Mouse (Mus musculus): ENCODE measurements around the gene Ppp2r5c. TPM values are rescaled to one million over a fixed set of nuclear protein-coding genes. Genes with fewer than 3 reads are reported as not detected.

Gene Ppp2r5c
- polyA plus RNA-seq (2015; fragmentation: Nextera tagmentation; extraction: Ambion mirVana), result 59.4 and 65.0 TPM in 2 replicates

DNA sequence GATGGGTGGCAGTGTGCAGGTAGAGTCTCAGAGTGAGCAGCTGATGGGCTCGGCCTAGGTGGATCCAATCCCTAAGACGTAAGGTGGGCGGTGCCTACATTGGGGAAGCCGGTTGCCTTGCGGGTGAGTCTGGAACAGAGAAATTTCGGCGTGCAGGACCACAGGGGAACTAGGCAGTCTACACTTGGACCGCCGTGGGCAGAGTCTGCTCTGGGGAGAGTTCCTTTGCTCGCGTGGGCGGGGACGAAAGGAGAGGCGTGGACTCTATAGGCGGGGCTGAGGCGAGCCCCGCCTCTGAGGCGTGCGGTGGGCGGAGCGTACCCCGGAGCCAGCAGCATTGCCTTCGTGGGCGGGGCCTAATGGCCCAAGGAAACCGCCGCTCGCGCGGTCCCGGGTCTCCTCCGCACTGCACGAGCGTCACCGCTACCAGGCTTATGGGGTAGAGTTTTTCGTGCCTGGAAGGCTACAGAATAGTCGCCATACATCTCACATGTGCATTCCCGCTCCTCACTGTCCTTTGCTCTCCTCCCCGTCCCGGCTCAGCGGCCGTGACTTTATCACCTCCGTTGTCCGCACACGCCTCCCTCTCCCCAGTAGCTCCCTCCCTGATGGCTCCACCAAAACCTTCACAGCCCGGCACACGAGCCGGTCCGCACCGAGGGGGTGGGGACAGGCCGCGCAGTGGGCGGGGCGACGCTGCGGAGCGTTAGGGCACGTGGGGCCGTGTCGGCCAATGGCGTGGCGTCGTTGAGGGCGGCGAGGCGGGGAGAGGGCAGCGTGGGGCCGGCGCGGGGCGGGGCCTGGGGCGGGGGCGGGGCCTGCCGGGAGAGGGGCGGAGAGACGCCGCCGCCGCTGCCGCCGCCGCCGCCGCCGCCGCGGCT, at the start of gene Ppp2r5c:
Ppp2r5c (plus strand) TSS at position 831 of the 881 bp plus-strand sequence.
- ATAC-seq (ENCODE audit: low read depth), result peak; percentile 95
- under 1% methylated on average over 85 of the region's 86 CpGs for WGBS (ENCODE audit: insufficient replicate concordance)

DNA sequence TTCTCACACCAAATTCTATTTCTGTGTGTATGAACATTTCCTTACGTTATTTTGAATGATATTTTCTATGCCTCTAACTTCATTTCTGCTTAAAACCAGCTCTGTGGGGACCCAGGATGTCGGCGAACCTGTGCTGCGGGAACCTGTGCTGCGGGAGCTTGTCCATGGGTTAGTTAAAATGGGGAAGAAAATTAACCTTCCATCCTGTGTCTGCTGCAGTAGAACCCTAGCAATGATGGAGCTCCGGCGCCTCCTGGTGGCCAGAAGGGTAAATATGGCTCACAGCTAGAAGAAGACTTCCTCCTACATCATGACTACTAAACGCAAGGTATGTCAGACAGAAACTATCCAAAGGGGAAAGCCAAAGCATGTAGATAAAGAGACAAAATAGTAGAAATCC, 48.6 kb upstream of the Ppp2r5c start:
- Histone ChIP-seq H3K4me2 (ENCODE audit: low read depth, low read length) (no peak overlapping the region), H3K9me3 (replicated peaks; ENCODE audit: control insufficient read depth, low read length) (no peaks in the 10 kb centered on the region), H3K4me1 (ENCODE audit: control insufficient read depth, low read depth, low read length) (no peaks in the 10 kb centered on the region), H3K36me3 (ENCODE audit: control insufficient read depth, insufficient read depth) (no peaks in the 10 kb centered on the region), H3K27me3 (ENCODE audit: control insufficient read depth, insufficient read depth, low read depth, low read length) (no peaks in the 10 kb centered on the region), H3K27ac (ENCODE audit: low read length) (no peak overlapping the region), H3K9ac (ENCODE audit: low read depth, low read length) (no peak overlapping the region), H3K4me3 (ENCODE audit: low read depth, low read length) (no peak overlapping the region)
- no peak for ATAC-seq (ENCODE audit: low read depth)
- 18% methylated on average over 8 of the region's 8 CpGs for WGBS (ENCODE audit: insufficient replicate concordance)

More for the DNA sequence above, at the start of gene Ppp2r5c:
- peak within 1 kb of the TSS; percentile 92 for H3K27ac ChIP-seq (ENCODE audit: low read length)
- H3K27me3 ChIP-seq (ENCODE audit: control insufficient read depth, insufficient read depth, low read depth, low read length), result no peaks in the 10 kb centered on the region; the same call in 1 of the 2 replicates
- H3K36me3 ChIP-seq (ENCODE audit: control insufficient read depth, insufficient read depth), result no peaks in the 10 kb centered on the region
- H3K4me2 ChIP-seq (ENCODE audit: low read depth, low read length), result peak within 1 kb of the TSS; percentile 97
- H3K4me1 ChIP-seq (ENCODE audit: control insufficient read depth, low read depth, low read length), result peaks cover 12% of the 10 kb centered on the region
- H3K4me3 ChIP-seq (ENCODE audit: low read depth, low read length), result peak within 1 kb of the TSS; percentile 84
- H3K9ac ChIP-seq (ENCODE audit: low read depth, low read length), result peak within 1 kb of the TSS; percentile 82
- H3K9me3 ChIP-seq (replicated peaks; ENCODE audit: control insufficient read depth, low read length), result no peaks in the 10 kb centered on the region

DNA sequence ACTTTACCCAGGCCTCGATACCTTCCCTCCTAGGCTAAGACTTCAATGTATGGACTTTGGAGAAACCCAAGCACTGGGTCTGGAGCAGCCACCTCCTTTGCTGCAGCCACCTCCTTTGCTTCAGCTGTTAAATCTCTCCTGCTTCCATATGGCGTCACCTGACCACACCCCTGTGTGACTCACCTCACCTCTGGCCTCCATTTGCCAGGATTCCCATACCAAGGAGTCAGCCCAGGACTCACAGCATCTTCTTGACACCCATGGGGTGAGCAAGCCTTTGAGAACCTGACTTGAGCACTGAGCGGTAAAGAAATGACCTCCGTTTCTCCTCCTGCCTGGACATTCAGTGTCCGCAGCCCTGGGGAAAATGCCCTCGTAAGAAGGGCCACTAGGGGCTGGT, 47.8 kb upstream of the Ppp2r5c start:
- Histone ChIP-seq H3K4me1 (ENCODE audit: control insufficient read depth, low read depth, low read length) (no peaks in the 10 kb centered on the region), H3K4me2 (ENCODE audit: low read depth, low read length) (no peak overlapping the region)
- WGBS (ENCODE audit: insufficient replicate concordance), result 70% methylated on average over 6 of the region's 6 CpGs

GRCm38 (mm10) chr12:110400936-110401335, 46.0 kb upstream of the Ppp2r5c start:
- Histone ChIP-seq H3K9me3 (replicated peaks; ENCODE audit: control insufficient read depth, low read length) (no peaks in the 10 kb centered on the region), H3K36me3 (ENCODE audit: control insufficient read depth, insufficient read depth) (no peaks in the 10 kb centered on the region), H3K9ac (ENCODE audit: low read depth, low read length) (no peak overlapping the region), H3K4me3 (ENCODE audit: low read depth, low read length) (no peak overlapping the region), H3K27me3 (ENCODE audit: control insufficient read depth, insufficient read depth, low read depth, low read length) (no peaks in the 10 kb centered on the region), H3K4me1 (ENCODE audit: control insufficient read depth, low read depth, low read length) (no peaks in the 10 kb centered on the region), H3K27ac (ENCODE audit: low read length) (no peak overlapping the region), H3K4me2 (ENCODE audit: low read depth, low read length) (no peak overlapping the region)
- ATAC-seq (ENCODE audit: low read depth), result no peak
- WGBS (ENCODE audit: insufficient replicate concordance), result 70% methylated on average over 5 of the region's 5 CpGs

More for the DNA sequence above, 47.8 kb upstream of the Ppp2r5c start:
- no peaks in the 10 kb centered on the region for H3K27me3 ChIP-seq (ENCODE audit: control insufficient read depth, insufficient read depth, low read depth, low read length)
- H3K36me3 ChIP-seq (ENCODE audit: control insufficient read depth, insufficient read depth), result no peaks in the 10 kb centered on the region
- H3K27ac ChIP-seq (ENCODE audit: low read length), result no peak overlapping the region
- H3K9me3 ChIP-seq (replicated peaks; ENCODE audit: control insufficient read depth, low read length), result no peaks in the 10 kb centered on the region
- H3K4me3 ChIP-seq (ENCODE audit: low read depth, low read length), result no peak overlapping the region
- no peak overlapping the region for H3K9ac ChIP-seq (ENCODE audit: low read depth, low read length)
- no peak for ATAC-seq (ENCODE audit: low read depth)

- H3K4me3 ChIP-seq (ENCODE audit: low read depth, low read length), result no peak overlapping the region
- H3K4me1 ChIP-seq (ENCODE audit: control insufficient read depth, low read depth, low read length), result no peaks in the 10 kb centered on the region
- H3K9me3 ChIP-seq (replicated peaks; ENCODE audit: control insufficient read depth, low read length), result no peaks in the 10 kb centered on the region
- H3K27me3 ChIP-seq (ENCODE audit: control insufficient read depth, insufficient read depth, low read depth, low read length), result no peaks in the 10 kb centered on the region
- no peak overlapping the region for H3K9ac ChIP-seq (ENCODE audit: low read depth, low read length)
- no peak for ATAC-seq (ENCODE audit: low read depth)
- no peak overlapping the region for H3K27ac ChIP-seq (ENCODE audit: low read length)
- no peaks in the 10 kb centered on the region for H3K36me3 ChIP-seq (ENCODE audit: control insufficient read depth, insufficient read depth)
- 68% methylated on average over 4 of the region's 4 CpGs for WGBS (ENCODE audit: insufficient replicate concordance)
- H3K4me2 ChIP-seq (ENCODE audit: low read depth, low read length), result no peak overlapping the region
These were observed 45.0 kb upstream of the Ppp2r5c start for GRCm38 (mm10) chr12:110401871-110402270.

DNA sequence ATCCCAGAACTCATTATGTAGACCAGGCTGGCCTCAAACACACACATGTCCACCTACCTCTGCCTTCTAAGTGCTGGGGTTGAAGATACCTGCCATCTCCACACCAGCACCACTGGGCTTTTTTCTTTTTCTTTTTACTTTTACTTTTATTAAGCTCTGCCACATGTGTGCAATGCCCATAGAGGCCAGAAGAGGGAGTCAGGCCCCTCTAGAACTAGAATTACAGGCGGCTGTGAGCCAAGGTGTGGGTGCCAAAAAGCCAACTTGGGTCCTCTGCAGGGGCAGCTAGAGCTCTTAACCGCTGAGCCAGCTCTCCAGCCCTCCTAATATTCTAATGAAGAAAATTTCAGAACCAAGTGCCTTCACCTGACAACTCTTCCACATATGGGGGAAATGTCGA, 30.7 kb upstream of the Ppp2r5c start:
- Histone ChIP-seq H3K27ac (ENCODE audit: low read length) (no peak overlapping the region), H3K36me3 (ENCODE audit: control insufficient read depth, insufficient read depth) (no peaks in the 10 kb centered on the region), H3K27me3 (ENCODE audit: control insufficient read depth, insufficient read depth, low read depth, low read length) (no peaks in the 10 kb centered on the region), H3K4me3 (ENCODE audit: low read depth, low read length) (no peak overlapping the region), H3K9me3 (replicated peaks; ENCODE audit: control insufficient read depth, low read length) (no peaks in the 10 kb centered on the region), H3K4me2 (ENCODE audit: low read depth, low read length) (no peak overlapping the region), H3K9ac (ENCODE audit: low read depth, low read length) (no peak overlapping the region), H3K4me1 (ENCODE audit: control insufficient read depth, low read depth, low read length) (peaks cover 16% of the 10 kb centered on the region)
- WGBS (ENCODE audit: insufficient replicate concordance), result 40% methylated on average over 3 of the region's 3 CpGs
- no peak for ATAC-seq (ENCODE audit: low read depth)

DNA sequence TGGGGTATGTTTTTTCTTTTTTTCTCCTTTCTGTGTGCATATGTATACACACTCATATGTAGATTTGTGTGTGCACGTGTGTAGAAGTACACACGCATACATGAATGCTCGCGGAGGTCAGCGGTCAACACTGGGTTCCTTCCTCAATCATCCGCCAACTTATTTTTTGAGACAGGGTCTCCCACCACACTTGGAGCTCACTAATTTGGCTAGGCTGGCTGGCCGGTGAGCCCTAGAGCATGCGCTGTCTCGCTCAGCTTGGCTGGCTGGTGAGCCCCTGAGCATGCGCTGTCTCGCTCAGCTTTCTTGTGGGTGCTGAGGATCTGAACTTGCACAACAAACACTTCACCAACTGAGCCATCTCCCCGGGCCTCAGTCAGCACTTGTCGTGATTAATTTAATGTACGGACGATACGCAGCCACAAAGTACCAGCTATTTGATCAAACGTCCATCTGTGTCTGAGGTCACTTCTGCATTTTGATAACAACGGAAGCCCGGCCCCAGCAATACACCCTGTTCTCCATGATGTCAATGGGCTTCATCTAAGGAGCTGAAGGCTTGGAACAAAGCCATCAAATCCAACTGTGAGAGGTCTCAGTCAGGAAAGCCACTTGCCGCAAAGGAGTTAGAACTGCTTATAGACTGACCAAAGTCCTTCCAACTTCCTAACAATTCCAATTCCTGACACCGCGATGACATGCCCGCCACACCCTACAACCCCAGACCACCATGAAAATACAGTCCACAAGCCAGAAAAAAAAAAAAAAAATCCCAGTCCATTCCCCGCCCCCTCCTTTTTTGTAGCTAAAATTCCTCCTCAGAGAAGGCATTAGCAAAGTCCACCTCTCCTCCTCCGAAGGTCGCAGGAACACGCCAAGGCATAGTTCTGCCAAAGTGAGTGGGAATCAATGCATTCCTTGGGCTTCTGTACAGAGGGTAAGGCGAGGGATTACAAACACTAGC, 29.6 kb upstream of the Ppp2r5c start:
- Histone ChIP-seq H3K4me3 (ENCODE audit: low read depth, low read length) (no peak overlapping the region), H3K4me1 (ENCODE audit: control insufficient read depth, low read depth, low read length) (peaks cover 16% of the 10 kb centered on the region), H3K9me3 (replicated peaks; ENCODE audit: control insufficient read depth, low read length) (no peaks in the 10 kb centered on the region), H3K36me3 (ENCODE audit: control insufficient read depth, insufficient read depth) (no peaks in the 10 kb centered on the region), H3K27me3 (ENCODE audit: control insufficient read depth, insufficient read depth, low read depth, low read length) (no peaks in the 10 kb centered on the region), H3K27ac (ENCODE audit: low read length) (no peak overlapping the region), H3K4me2 (ENCODE audit: low read depth, low read length) (peak overlapping the region; percentile 1), H3K9ac (ENCODE audit: low read depth, low read length) (no peak overlapping the region)
- ATAC-seq (ENCODE audit: low read depth), result 0 out of 2 replicates have a peak, but pooled peaks have one; percentile 33
- WGBS (ENCODE audit: insufficient replicate concordance), result 30% methylated on average over 28 of the region's 28 CpGs

DNA sequence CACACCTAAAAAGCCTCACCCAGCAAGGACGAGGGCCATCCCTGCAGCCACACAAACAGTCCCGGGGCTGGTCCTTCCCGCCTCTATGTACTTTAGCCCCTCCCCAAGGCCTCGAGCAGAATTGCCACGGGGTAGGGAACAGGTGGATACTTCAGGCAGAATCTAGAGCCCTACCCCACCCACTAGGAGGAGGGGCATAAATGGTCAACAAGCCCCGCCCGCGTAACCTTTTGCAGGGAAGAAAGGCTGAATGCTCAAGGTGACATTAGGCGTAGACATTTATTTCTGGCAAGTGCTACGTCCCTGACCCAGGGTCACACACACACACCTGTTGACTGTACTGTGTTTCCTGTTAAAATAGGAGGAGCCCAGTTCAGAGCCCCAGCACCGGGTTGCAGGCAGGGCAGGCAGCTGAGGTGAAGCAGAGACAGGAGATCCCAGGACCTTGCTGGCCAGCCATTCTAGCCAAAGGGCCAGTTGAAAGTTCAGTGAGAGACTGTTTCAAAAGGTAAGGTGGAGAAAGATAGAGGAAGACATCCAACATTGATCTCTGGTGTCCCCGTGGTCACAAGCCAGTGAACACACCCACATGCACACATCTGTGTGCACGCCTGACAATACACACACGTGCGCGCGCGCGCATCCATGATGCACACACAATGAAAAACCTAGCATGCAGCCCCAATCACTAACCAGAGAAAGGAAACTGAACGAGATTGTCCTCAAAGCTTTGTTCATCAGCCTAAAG, 28.8 kb upstream of the Ppp2r5c start:
- no peaks in the 10 kb centered on the region for H3K27me3 ChIP-seq (ENCODE audit: control insufficient read depth, insufficient read depth, low read depth, low read length)
- no peak overlapping the region for H3K9ac ChIP-seq (ENCODE audit: low read depth, low read length)
- no peak overlapping the region for H3K27ac ChIP-seq (ENCODE audit: low read length)
- H3K4me2 ChIP-seq (ENCODE audit: low read depth, low read length), result no peak overlapping the region; the same call in 1 of the 2 replicates
- H3K4me3 ChIP-seq (ENCODE audit: low read depth, low read length), result no peak overlapping the region
- no peaks in the 10 kb centered on the region for H3K9me3 ChIP-seq (replicated peaks; ENCODE audit: control insufficient read depth, low read length)
- peak; percentile 62 for ATAC-seq (ENCODE audit: low read depth)
- H3K4me1 ChIP-seq (ENCODE audit: control insufficient read depth, low read depth, low read length), result peaks cover 16% of the 10 kb centered on the region
- 44% methylated on average over 20 of the region's 20 CpGs for WGBS (ENCODE audit: insufficient replicate concordance)
- no peaks in the 10 kb centered on the region for H3K36me3 ChIP-seq (ENCODE audit: control insufficient read depth, insufficient read depth)
